Mouse (Mus musculus) G1E (cell line): ENCODE measurements around the gene Znrf4. TPM values are rescaled to one million over a fixed set of nuclear protein-coding genes. Genes with fewer than 3 reads are reported as not detected.

Source experiments
- ATAC-seq: 2 replicates; pipeline ENCODE4 v1.8.0; 2016; ENCODE audit warnings: mild to moderate bottlenecking; ENCODE audit not compliant: insufficient number of reproducible peaks, poor library complexity, low FRiP score, severe bottlenecking; ENCODE audit errors: extremely low read depth
- DNase-seq: peaks from one replicate; pipeline ENCODE4 v3.0.0; 2012; ENCODE audit warnings: low spot score
- H3K27me3 ChIP-seq: 2 replicates; pipeline ENCODE4 v1.6.1; 2012; ENCODE audit warnings: mild to moderate bottlenecking, low read length, inconsistent platforms; ENCODE audit not compliant: insufficient read depth
- H3K36me3 ChIP-seq: replicated peaks from 2 replicates; pipeline ENCODE3; 2012; ENCODE audit warnings: mild to moderate bottlenecking, inconsistent platforms
- H3K4me1 ChIP-seq: 2 replicates; pipeline ENCODE4 v1.6.1; 2012; ENCODE audit warnings: low read depth, low read length, inconsistent platforms, mixed read lengths; ENCODE audit not compliant: insufficient read depth
- H3K4me3 ChIP-seq: 2 replicates; pipeline ENCODE4 v1.5.1; 2012; ENCODE audit warnings: low read depth, mild to moderate bottlenecking, inconsistent platforms, low read length, moderate library complexity, mixed read lengths
- H3K9me3 ChIP-seq: replicated peaks from 2 replicates; pipeline ENCODE4 v1.6.1; 2012; ENCODE audit warnings: inconsistent platforms
- CTCF ChIP-seq: IDR thresholded peaks from 2 replicates; pipeline ENCODE4 v1.5.1; 2012; ENCODE audit warnings: low read depth, low read length, inconsistent platforms, mixed read lengths
- GATA1 ChIP-seq: IDR thresholded peaks from 2 replicates; pipeline ENCODE4 v1.6.1; 2012; ENCODE audit warnings: borderline replicate concordance, low read length, inconsistent platforms, mixed read lengths
- GATA2 ChIP-seq: IDR thresholded peaks from 2 replicates; pipeline ENCODE4 v1.6.1; 2012; ENCODE audit warnings: low read depth, low read length, inconsistent platforms, borderline replicate concordance
- POLR2AphosphoS5 ChIP-seq: IDR thresholded peaks from 2 replicates; pipeline ENCODE4 v1.6.1; 2012; ENCODE audit warnings: low read depth, low read length, inconsistent platforms; ENCODE audit not compliant: insufficient replicate concordance
- TAL1 ChIP-seq: conservative IDR thresholded peaks from 2 replicates; pipeline ENCODE4 v1.6.1; 2012; ENCODE audit warnings: low read depth, low read length, inconsistent platforms, mixed read lengths
- polyA plus RNA-seq: library from polyadenylated mRNA; stranded (reverse); fragments of >175 nt; gene quantifications from 2 replicates; pipeline ENCODE4 v1.2.3, GENCODE M21; 2012
- total RNA-seq, 2 experiments: library from RNA; stranded (forward) in 1 of 2; stranded (reverse) in 1 of 2; fragments of 200-1000 nt in 1 of 2; fragments of >200 nt in 1 of 2; fragmentation: Nextera tagmentation in 1 of 2; gene quantifications; 2 replicates each; pipeline ENCODE4 v1.2.3; 2014 to 2017

The Znrf4 gene
- total and polyA plus RNA-seq, 3 experiments: not detected

- H3K36me3 ChIP-seq: no peaks in the 10 kb centered on the region
- peaks cover 72% of the 10 kb centered on the region for H3K4me1 ChIP-seq
- H3K27me3 ChIP-seq: peaks cover 77% of the 10 kb centered on the region
- ATAC-seq: no peak
- no peak overlapping the region; the same call in 1 of the 2 replicates for H3K4me3 ChIP-seq
- H3K9me3 ChIP-seq: peaks cover 9% of the 10 kb centered on the region
- TF ChIP-seq TAL1: no peak
- no peak for TF ChIP-seq CTCF
- no peak for TF ChIP-seq GATA1
- no peak for TF ChIP-seq GATA2
- no peak for DNase-seq
These were observed 43.4 kb downstream of the Znrf4 start for GRCm38 (mm10) chr17:56468870-56469269.

GRCm38 (mm10) chr17:56468380-56468779 is 43.9 kb downstream of the Znrf4 start:
- H3K4me1 ChIP-seq: peaks cover 71% of the 10 kb centered on the region
- DNase-seq: no peak
- ATAC-seq: no peak
- no peaks in the 10 kb centered on the region for H3K36me3 ChIP-seq
- TF ChIP-seq CTCF (no peak), GATA1 (no peak), GATA2 (no peak), TAL1 (no peak), POLR2AphosphoS5 (no peak)
- H3K9me3 ChIP-seq: peaks cover 9% of the 10 kb centered on the region
- H3K4me3 ChIP-seq: no peak overlapping the region
- H3K27me3 ChIP-seq: peaks cover 73% of the 10 kb centered on the region

GRCm38 (mm10) chr17:56467456-56467884 is 44.8 kb downstream of the Znrf4 start:
- Histone ChIP-seq H3K4me3 (no peak overlapping the region), H3K9me3 (peaks cover 9% of the 10 kb centered on the region), H3K4me1 (peaks cover 71% of the 10 kb centered on the region), H3K36me3 (no peaks in the 10 kb centered on the region), H3K27me3 (peaks cover 64% of the 10 kb centered on the region)
- TF ChIP-seq GATA2: no peak
- TF ChIP-seq GATA1: no peak
- TF ChIP-seq POLR2AphosphoS5: no peak
- TF ChIP-seq CTCF: no peak
- no peak for TF ChIP-seq TAL1
- ATAC-seq (no peak), DNase-seq (no peak)

- peaks cover 9% of the 10 kb centered on the region for H3K9me3 ChIP-seq
- peaks cover 66% of the 10 kb centered on the region for H3K4me1 ChIP-seq
- no peak for TF ChIP-seq POLR2AphosphoS5
- TF ChIP-seq CTCF: no peak
- TF ChIP-seq GATA2: no peak
- no peak for TF ChIP-seq TAL1
- TF ChIP-seq GATA1: no peak
- H3K27me3 ChIP-seq: peaks cover 59% of the 10 kb centered on the region
- ATAC-seq (no peak), DNase-seq (no peak)
- H3K4me3 ChIP-seq: no peak overlapping the region
- no peaks in the 10 kb centered on the region for H3K36me3 ChIP-seq
These were observed 45.5 kb downstream of the Znrf4 start for GRCm38 (mm10) chr17:56466747-56467146.

GRCm38 (mm10) chr17:56464817-56465216 is 47.4 kb downstream of the Znrf4 start:
- ATAC-seq (no peak), DNase-seq (no peak)
- Histone ChIP-seq H3K27me3 (peaks cover 42% of the 10 kb centered on the region), H3K4me3 (no peak overlapping the region), H3K9me3 (peaks cover 9% of the 10 kb centered on the region), H3K4me1 (peaks cover 67% of the 10 kb centered on the region), H3K36me3 (peaks cover 3% of the 10 kb centered on the region)
- no peak for TF ChIP-seq CTCF
- TF ChIP-seq GATA1: no peak
- TF ChIP-seq POLR2AphosphoS5: no peak
- TF ChIP-seq TAL1: no peak
- no peak for TF ChIP-seq GATA2

GRCm38 (mm10) chr17:56464345-56464744 is 47.9 kb downstream of the Znrf4 start:
- TF ChIP-seq CTCF (no peak), POLR2AphosphoS5 (no peak), TAL1 (no peak), GATA2 (no peak)
- Histone ChIP-seq H3K27me3 (peaks cover 37% of the 10 kb centered on the region), H3K9me3 (peaks cover 9% of the 10 kb centered on the region), H3K4me1 (peaks cover 67% of the 10 kb centered on the region), H3K4me3 (no peak overlapping the region), H3K36me3 (peaks cover 8% of the 10 kb centered on the region)
- ATAC-seq: no peak
- DNase-seq: no peak
